Mouse (Mus musculus) neural tube, embryonic 11.5 days (tissue): ENCODE results near the gene Itfg2. TPM values are rescaled to one million over a fixed set of nuclear protein-coding genes. Genes with fewer than 3 reads are reported as not detected.
"Not testable (repeated sequence)": the region's sequence is repeated elsewhere in the genome, so short reads cannot be mapped to it uniquely, and the experiment has no call there.

ENCODE experiments used
- ATAC-seq: fragments of 200-750 bp; cut with Nextera tagmentation; 2 replicates; pipeline ENCODE4 v1.8.0; 2017; ENCODE audit warnings: moderate number of reproducible peaks, mild to moderate bottlenecking, moderate TSS enrichment, moderate library complexity; ENCODE audit not compliant: insufficient read depth, low FRiP score, low TSS enrichment
- DNase-seq: peaks from one replicate; pipeline ENCODE4 v3.0.0-alpha.2; 2015; ENCODE audit warnings: low spot score
- H3K27ac ChIP-seq: fragments of 300-500 bp; sonication (generic); 2 replicates; pipeline ENCODE4 v1.5.1; 2014; ENCODE audit warnings: low read depth, mild to moderate bottlenecking, low read length
- H3K27me3 ChIP-seq: fragments of 300-500 bp; sonication (generic); 2 replicates; pipeline ENCODE4 v1.6.1; 2014; ENCODE audit warnings: mild to moderate bottlenecking, low read length, mixed read lengths; ENCODE audit not compliant: control insufficient read depth, insufficient read depth
- H3K36me3 ChIP-seq: fragments of 300-500 bp; sonication (generic); 2 replicates; pipeline ENCODE4 v1.6.1; 2014; ENCODE audit warnings: mild to moderate bottlenecking, low read length, moderate library complexity, mixed read lengths; ENCODE audit not compliant: control insufficient read depth, insufficient read depth
- H3K4me1 ChIP-seq: fragments of 300-500 bp; sonication (generic); 2 replicates; pipeline ENCODE4 v1.6.1; 2014; ENCODE audit warnings: low read length, mixed read lengths; ENCODE audit not compliant: control insufficient read depth, insufficient read depth
- H3K4me2 ChIP-seq: fragments of 300-500 bp; sonication (generic); 2 replicates; pipeline ENCODE4 v1.6.1; 2014; ENCODE audit warnings: low read depth, mild to moderate bottlenecking, moderate library complexity
- H3K4me3 ChIP-seq: fragments of 300-500 bp; sonication (generic); 2 replicates; pipeline ENCODE4 v1.5.1; 2014; ENCODE audit warnings: low read depth, low read length
- H3K9ac ChIP-seq: fragments of 300-500 bp; sonication (generic); 2 replicates; pipeline ENCODE4 v1.6.1; 2014; ENCODE audit warnings: mild to moderate bottlenecking, low read length
- H3K9me3 ChIP-seq: fragments of 300-500 bp; sonication (generic); 2 replicates; pipeline ENCODE4 v1.6.1; 2016; ENCODE audit warnings: low read length; ENCODE audit not compliant: control insufficient read depth
- WGBS: fragments of 180-500 bp; shearing (Covaris S2); extraction: QIAGEN DNeasy Blood & Tissue Kit; methylation state at CpG from one replicate; pipeline ENCODE4 v1.1.7; 2014; 5-methylcytosine and 5-hydroxymethylcytosine counted together
- polyA plus RNA-seq: library from polyadenylated mRNA; unstranded; fragments of >200 nt; fragmentation: Nextera tagmentation; extraction: Ambion mirVana; gene quantifications from 2 replicates; pipeline ENCODE4 v1.2.1, GENCODE M21; 2014

The Itfg2 gene
- polyA plus RNA-seq, 1 experiment from 2014 or later = 28.8 TPM

DNA sequence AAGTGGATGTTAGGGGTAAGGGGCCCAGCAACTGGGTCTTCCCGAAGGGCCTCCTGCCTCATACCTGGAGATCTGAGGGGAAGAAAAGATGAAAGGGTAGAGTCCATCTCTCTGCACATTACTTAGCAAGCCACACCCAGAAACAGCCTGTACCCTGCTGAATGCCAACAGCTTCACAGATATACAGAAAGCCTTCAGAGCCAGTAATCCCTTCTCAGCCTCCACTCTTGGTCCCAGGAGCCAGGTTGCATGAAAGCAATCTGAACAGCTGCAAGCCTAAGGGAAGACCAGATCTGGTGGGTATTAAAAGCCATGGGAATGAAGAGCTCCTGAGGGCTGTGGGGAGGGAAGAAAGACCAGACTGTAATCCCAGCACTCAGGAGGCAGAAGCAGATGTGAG, 35.5 kb downstream of the Itfg2 start:
- no peak overlapping the region for H3K27ac ChIP-seq
- H3K9ac ChIP-seq = no peak overlapping the region
- H3K9me3 ChIP-seq = no peaks in the 10 kb centered on the region
- H3K36me3 ChIP-seq = no peaks in the 10 kb centered on the region
- no peaks in the 10 kb centered on the region for H3K27me3 ChIP-seq
- no peak overlapping the region for H3K4me3 ChIP-seq
- H3K4me1 ChIP-seq = no peaks in the 10 kb centered on the region
- ATAC-seq = no peak
- no peak overlapping the region for H3K4me2 ChIP-seq
- DNase-seq = no peak
- WGBS = 79% methylated on average over 1 of the region's 1 CpGs

GRCm38 (mm10) chr6:128385026-128385425, 39.7 kb downstream of the Itfg2 start:
- H3K4me3 ChIP-seq = no peak overlapping the region
- no peak overlapping the region for H3K9ac ChIP-seq
- no peaks in the 10 kb centered on the region for H3K9me3 ChIP-seq
- no peaks in the 10 kb centered on the region for H3K27me3 ChIP-seq
- H3K36me3 ChIP-seq = no peaks in the 10 kb centered on the region
- ATAC-seq = no peak
- no peak overlapping the region for H3K27ac ChIP-seq
- no peak overlapping the region for H3K4me2 ChIP-seq
- 81% methylated on average over 1 of the region's 1 CpGs for WGBS
- H3K4me1 ChIP-seq = no peaks in the 10 kb centered on the region
- no peak for DNase-seq

DNA sequence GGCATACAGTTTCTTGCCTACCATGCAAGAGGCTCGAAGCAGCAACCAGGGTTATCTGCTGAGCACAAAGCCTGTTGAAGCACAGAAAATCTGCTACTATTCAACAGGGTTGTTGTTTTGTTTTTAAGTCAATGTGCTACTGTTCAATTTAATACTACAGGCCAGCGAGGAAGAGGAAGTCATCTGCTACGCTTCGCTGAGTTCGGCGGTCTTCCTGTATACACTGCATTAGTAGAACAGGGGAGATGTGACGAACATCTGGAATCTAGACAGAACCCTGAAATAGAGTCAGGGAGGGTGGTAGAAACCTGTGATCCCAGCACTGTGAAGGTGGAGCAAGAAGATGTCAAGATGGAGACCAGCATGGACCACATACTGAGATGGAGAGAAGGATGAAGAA, 41.0 kb downstream of the Itfg2 start:
- H3K9me3 ChIP-seq = no peaks in the 10 kb centered on the region
- 74% methylated on average over 7 of the region's 7 CpGs for WGBS
- H3K27me3 ChIP-seq = no peaks in the 10 kb centered on the region
- no peak for ATAC-seq
- DNase-seq = no peak
- H3K4me1 ChIP-seq = no peaks in the 10 kb centered on the region
- no peaks in the 10 kb centered on the region for H3K36me3 ChIP-seq
- no peak overlapping the region for H3K4me2 ChIP-seq
- H3K4me3 ChIP-seq = no peak overlapping the region
- H3K9ac ChIP-seq = no peak overlapping the region
- H3K27ac ChIP-seq = no peak overlapping the region

GRCm38 (mm10) chr6:128381254-128381653, 43.5 kb downstream of the Itfg2 start:
- H3K9ac ChIP-seq = no peak overlapping the region
- no peaks in the 10 kb centered on the region for H3K9me3 ChIP-seq
- H3K4me1 ChIP-seq = no peaks in the 10 kb centered on the region
- no peaks in the 10 kb centered on the region for H3K27me3 ChIP-seq
- no peak overlapping the region for H3K4me2 ChIP-seq
- H3K27ac ChIP-seq = no peak overlapping the region
- H3K4me3 ChIP-seq = no peak overlapping the region
- H3K36me3 ChIP-seq = 0 out of 2 replicates have a peak, but pooled peaks cover 2% of the 10 kb centered on the region
- DNase-seq = no peak
- WGBS = 74% methylated on average over 3 of the region's 3 CpGs
- no peak for ATAC-seq

GRCm38 (mm10) chr6:128380594-128381167, 44.0 kb downstream of the Itfg2 start:
- H3K36me3 ChIP-seq, H3K27me3 ChIP-seq, H3K4me3 ChIP-seq, H3K27ac ChIP-seq, H3K9ac ChIP-seq, H3K9me3 ChIP-seq, H3K4me1 ChIP-seq, DNase-seq, ATAC-seq, H3K4me2 ChIP-seq: not testable (repeated sequence)
- 67% methylated on average over 1 of the region's 1 CpGs for WGBS

- Histone ChIP-seq H3K36me3 (peaks cover 2% of the 10 kb centered on the region), H3K9ac (no peak overlapping the region), H3K27ac (no peak overlapping the region), H3K4me2 (no peak overlapping the region), H3K4me3 (no peak overlapping the region), H3K27me3 (no peaks in the 10 kb centered on the region), H3K4me1 (no peaks in the 10 kb centered on the region), H3K9me3 (no peaks in the 10 kb centered on the region)
- no peak for ATAC-seq
- 89% methylated on average over 16 of the region's 16 CpGs for WGBS
- no peak for DNase-seq
Measured at GRCm38 (mm10) chr6:128379636-128380035, 45.1 kb downstream of the Itfg2 start.

- Histone ChIP-seq H3K27me3 (no peaks in the 10 kb centered on the region), H3K4me2 (no peak overlapping the region), H3K36me3 (peaks cover 17% of the 10 kb centered on the region), H3K9me3 (no peaks in the 10 kb centered on the region), H3K4me1 (no peaks in the 10 kb centered on the region), H3K27ac (no peak overlapping the region), H3K9ac (no peak overlapping the region), H3K4me3 (no peak overlapping the region)
- 90% methylated on average over 17 of the region's 17 CpGs for WGBS
- no peak for DNase-seq
- no peak for ATAC-seq
Measured at GRCm38 (mm10) chr6:128376371-128377085, 48.2 kb downstream of the Itfg2 start.

GRCm38 (mm10) chr6:128375192-128375591, 49.5 kb downstream of the Itfg2 start, which contains the start of the genes Tex52 and Gm44596:
Gene Tex52 (plus strand): TSS chr6:128375456.
Gene Gm44596 (plus strand): TSS chr6:128375503.
- WGBS = 49% methylated on average over 6 of the region's 6 CpGs
- peaks cover 26% of the 10 kb centered on the region for H3K36me3 ChIP-seq

GRCm38 (mm10) chr6:128370040-128370439, 54.7 kb downstream of the Itfg2 start:
- Histone ChIP-seq H3K27ac (no peak overlapping the region), H3K4me3 (no peak overlapping the region), H3K9me3 (no peaks in the 10 kb centered on the region), H3K4me2 (no peak overlapping the region), H3K27me3 (no peaks in the 10 kb centered on the region), H3K9ac (no peak overlapping the region), H3K36me3 (peaks cover 38% of the 10 kb centered on the region), H3K4me1 (no peaks in the 10 kb centered on the region)
- no peak for ATAC-seq
- 95% methylated on average over 5 of the region's 5 CpGs for WGBS
- DNase-seq = no peak

More at GRCm38 (mm10) chr6:128375192-128375591, 49.5 kb downstream of the Itfg2 start, which contains the start of the genes Tex52 and Gm44596:
- no peak within 1 kb of the TSS for H3K4me2 ChIP-seq
- H3K4me3 ChIP-seq = no peak within 1 kb of the TSS
- no peak within 1 kb of the TSS for H3K9ac ChIP-seq
- ATAC-seq (0 out of 2 replicates have a peak, but pooled peaks have one; percentile 61), DNase-seq (peak; percentile 25)
- H3K4me1 ChIP-seq = no peaks in the 10 kb centered on the region
- no peaks in the 10 kb centered on the region for H3K27me3 ChIP-seq
- H3K9me3 ChIP-seq = no peaks in the 10 kb centered on the region
- H3K27ac ChIP-seq = no peak within 1 kb of the TSS
